Mouse (Mus musculus) lung, postnatal 0 days (tissue): ENCODE measurements around the gene Casp9. TPM values are rescaled to one million over a fixed set of nuclear protein-coding genes. Genes with fewer than 3 reads are reported as not detected.

Experiments used
- ATAC-seq: fragments of 200-750 bp; cut with Nextera tagmentation; 2 replicates; pipeline ENCODE4 v1.8.0; 2017; ENCODE audit warnings: moderate library complexity
- DNase-seq: peaks from one replicate; pipeline ENCODE4 v3.0.0-alpha.2; 2016; ENCODE audit warnings: low spot score
- H3K27ac ChIP-seq: fragments of 300-500 bp; sonication (generic); 2 replicates; pipeline ENCODE4 v1.5.1; 2014; ENCODE audit warnings: antibody characterized with exemption, mild to moderate bottlenecking, low read length, mixed read lengths
- H3K27me3 ChIP-seq: fragments of 300-500 bp; sonication (generic); replicated peaks from 2 replicates; pipeline ENCODE4 v1.6.1; 2014; ENCODE audit warnings: low read length, mixed read lengths; ENCODE audit not compliant: insufficient read depth
- H3K36me3 ChIP-seq: fragments of 300-500 bp; sonication (generic); 2 replicates; pipeline ENCODE4 v1.6.1; 2014; ENCODE audit warnings: low read length, mixed read lengths; ENCODE audit not compliant: insufficient read depth
- H3K4me1 ChIP-seq: fragments of 300-500 bp; sonication (generic); 2 replicates; pipeline ENCODE4 v1.6.1; 2014; ENCODE audit warnings: antibody characterized with exemption, low read depth, low read length, mixed read lengths; ENCODE audit not compliant: insufficient read depth
- H3K4me2 ChIP-seq: fragments of 300-500 bp; sonication (generic); replicated peaks from 2 replicates; pipeline ENCODE4 v1.6.1; 2014; ENCODE audit warnings: low read depth, mild to moderate bottlenecking, low read length, moderate library complexity, mixed read lengths
- H3K4me3 ChIP-seq: fragments of 300-500 bp; sonication (generic); 2 replicates; pipeline ENCODE4 v1.5.1; 2014; ENCODE audit warnings: low read depth, low read length
- H3K9ac ChIP-seq: fragments of 300-500 bp; sonication (generic); replicated peaks from 2 replicates; pipeline ENCODE4 v1.6.1; 2014; ENCODE audit warnings: low read depth, mild to moderate bottlenecking
- H3K9me3 ChIP-seq: fragments of 300-500 bp; sonication (generic); 2 replicates; pipeline ENCODE4 v1.6.1; 2016; ENCODE audit warnings: low read length, mixed read lengths
- CTCF ChIP-seq: IDR thresholded peaks from 2 replicates; pipeline ENCODE4 v1.5.1; 2016; ENCODE audit warnings: antibody characterized with exemption, mild to moderate bottlenecking
- EP300 ChIP-seq: IDR thresholded peaks from 2 replicates; pipeline ENCODE4 v1.6.1; 2016; ENCODE audit warnings: antibody characterized with exemption, mild to moderate bottlenecking, control low read depth
- WGBS: fragments of 180-500 bp; shearing (Covaris S2); extraction: QIAGEN DNeasy Blood & Tissue Kit; methylation state at CpG from one replicate; pipeline ENCODE4 v1.1.7; 2014; 5-methylcytosine and 5-hydroxymethylcytosine counted together
- polyA plus RNA-seq: library from polyadenylated mRNA; unstranded; fragments of >200 nt; fragmentation: Nextera tagmentation; extraction: Ambion mirVana; gene quantifications from 2 replicates; pipeline ENCODE4 v1.2.1, GENCODE M21; 2015

The Casp9 gene
- polyA plus RNA-seq, 1 experiment from 2014 or later, result 20.2 TPM

DNA sequence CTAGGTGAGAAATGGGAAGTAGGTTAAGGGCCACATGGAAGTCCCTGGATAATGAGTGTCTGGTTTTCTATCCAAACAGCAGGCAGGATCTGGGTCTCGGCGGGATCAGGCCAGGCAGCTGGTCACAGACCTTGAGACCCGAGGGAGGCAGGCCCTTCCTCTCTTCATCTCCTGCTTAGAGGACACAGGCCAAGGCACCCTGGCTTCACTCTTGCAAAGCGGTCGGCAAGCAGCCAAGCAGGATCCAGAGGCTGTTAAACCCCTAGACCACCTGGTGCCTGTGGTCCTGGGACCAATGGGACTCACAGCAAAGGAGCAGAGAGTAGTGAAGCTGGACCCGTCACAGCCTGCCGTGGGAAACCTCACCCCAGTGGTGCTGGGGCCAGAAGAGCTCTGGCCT lies 2.9 kb downstream of the Casp9 start:
- ATAC-seq (no peak), DNase-seq (no peak)
- TF ChIP-seq EP300, result no peak
- TF ChIP-seq CTCF, result no peak
- H3K9ac ChIP-seq, result no peak overlapping the region
- H3K27me3 ChIP-seq, result no peaks in the 10 kb centered on the region
- no peak overlapping the region for H3K4me2 ChIP-seq
- H3K9me3 ChIP-seq, result no peaks in the 10 kb centered on the region
- H3K4me3 ChIP-seq, result no peak overlapping the region
- H3K36me3 ChIP-seq, result peaks cover 5% of the 10 kb centered on the region; the same call in 1 of the 2 replicates
- H3K27ac ChIP-seq, result no peak overlapping the region
- WGBS, result 74% methylated on average over 7 of the region's 7 CpGs
- no peaks in the 10 kb centered on the region for H3K4me1 ChIP-seq

DNA sequence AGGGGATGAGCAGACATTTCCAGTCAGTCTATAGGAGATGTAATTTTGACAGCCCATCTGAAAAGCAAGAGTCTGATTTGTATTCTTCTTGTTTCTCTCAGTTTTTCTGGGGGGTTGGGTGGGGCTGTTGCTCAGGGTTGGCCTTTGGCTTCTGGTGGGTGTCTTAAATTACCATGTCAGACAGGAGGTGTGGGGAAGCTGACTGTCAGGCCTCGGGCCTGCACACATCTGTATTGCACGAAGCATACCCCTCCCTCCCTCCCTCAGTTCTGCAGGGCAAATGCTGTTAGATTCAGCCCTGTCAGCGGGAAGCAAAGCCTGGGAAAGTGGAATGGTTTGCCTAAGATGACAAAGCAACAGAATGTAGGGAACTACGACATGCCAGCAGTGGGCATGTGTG lies 3.5 kb downstream of the Casp9 start:
- Histone ChIP-seq H3K4me2 (no peak overlapping the region), H3K27ac (no peak overlapping the region), H3K4me3 (no peak overlapping the region), H3K27me3 (no peaks in the 10 kb centered on the region), H3K9me3 (no peaks in the 10 kb centered on the region), H3K4me1 (no peaks in the 10 kb centered on the region), H3K9ac (no peak overlapping the region), H3K36me3 (peaks cover 5% of the 10 kb centered on the region; the same call in 1 of the 2 replicates)
- 91% methylated on average over 4 of the region's 4 CpGs for WGBS
- TF ChIP-seq CTCF (no peak), EP300 (no peak)
- DNase-seq, result no peak
- ATAC-seq, result no peak

DNA sequence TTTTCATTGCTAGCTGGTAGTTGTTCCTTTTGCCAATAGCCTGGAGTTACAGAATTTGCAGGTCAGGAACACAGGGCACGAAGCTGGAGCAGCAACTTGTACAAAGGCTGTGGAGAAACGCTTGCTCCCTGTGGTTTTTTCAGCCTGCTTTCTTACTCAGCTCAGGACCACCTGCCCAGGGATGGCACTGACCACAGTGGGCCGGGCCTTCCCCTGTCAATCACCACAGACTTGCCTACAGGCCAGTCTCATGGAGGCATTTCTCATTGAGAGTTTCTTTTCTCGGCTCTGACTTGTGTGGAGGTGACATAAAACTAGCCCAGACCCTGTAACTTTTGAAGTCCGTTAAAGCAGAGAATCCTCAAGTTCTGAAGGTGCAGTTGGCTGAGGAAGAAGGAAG lies 4.1 kb downstream of the Casp9 start:
- 90% methylated on average over 5 of the region's 5 CpGs for WGBS
- Histone ChIP-seq H3K27ac (no peak overlapping the region), H3K9me3 (no peaks in the 10 kb centered on the region), H3K9ac (no peak overlapping the region), H3K4me3 (no peak overlapping the region), H3K4me1 (no peaks in the 10 kb centered on the region), H3K27me3 (no peaks in the 10 kb centered on the region), H3K36me3 (peaks cover 5% of the 10 kb centered on the region; the same call in 1 of the 2 replicates), H3K4me2 (no peak overlapping the region)
- ATAC-seq (no peak), DNase-seq (no peak)
- no peak for TF ChIP-seq EP300
- no peak for TF ChIP-seq CTCF

DNA sequence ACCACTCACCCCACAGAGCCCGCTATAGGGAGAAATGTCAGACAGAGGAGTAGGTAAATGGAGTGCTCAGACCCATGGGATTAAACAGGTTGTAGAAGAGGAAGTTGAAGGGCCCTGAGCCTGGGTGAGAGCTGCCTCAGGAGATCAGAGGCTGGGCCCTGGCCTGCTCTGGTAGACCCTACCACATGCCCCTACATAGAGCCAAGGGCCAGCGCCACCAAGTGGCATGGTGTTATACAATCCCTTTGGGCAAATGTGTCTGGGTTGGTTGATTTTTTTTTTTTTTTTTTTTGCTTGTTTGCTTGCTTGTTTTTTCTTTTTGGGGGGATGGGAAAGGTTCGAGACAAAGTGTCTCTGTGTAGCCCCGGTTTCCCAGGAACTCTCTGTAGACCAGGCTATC lies 10.7 kb downstream of the Casp9 start:
- H3K4me2 ChIP-seq, result no peak overlapping the region
- 90% methylated on average over 4 of the region's 4 CpGs for WGBS
- peaks cover 31% of the 10 kb centered on the region for H3K36me3 ChIP-seq
- H3K4me1 ChIP-seq, result no peaks in the 10 kb centered on the region
- H3K27ac ChIP-seq, result no peak overlapping the region
- DNase-seq (no peak), ATAC-seq (no peak)
- H3K4me3 ChIP-seq, result no peak overlapping the region
- peak; percentile 26 for TF ChIP-seq CTCF
- no peak for TF ChIP-seq EP300
- H3K9me3 ChIP-seq, result no peaks in the 10 kb centered on the region
- H3K9ac ChIP-seq, result no peak overlapping the region
- no peaks in the 10 kb centered on the region for H3K27me3 ChIP-seq

DNA sequence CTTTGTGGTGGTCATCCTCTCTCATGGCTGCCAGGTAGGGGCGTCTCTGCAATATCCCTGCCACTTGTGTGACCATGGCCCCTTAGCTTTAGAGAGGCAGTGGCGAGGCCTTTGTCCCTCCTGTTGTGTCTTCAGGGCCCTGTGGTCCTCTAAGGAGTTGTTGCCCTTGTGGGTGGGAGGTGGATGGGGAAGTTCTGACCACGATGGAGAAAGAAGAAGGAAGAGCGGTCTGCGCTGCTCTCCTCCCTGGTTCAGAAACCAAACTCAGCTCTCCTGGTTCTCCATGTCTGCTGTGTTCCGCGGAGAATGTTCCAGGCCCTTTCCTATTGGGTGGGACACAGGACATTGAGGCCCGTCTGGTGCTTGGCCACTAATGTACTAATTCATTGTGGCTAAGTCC lies 12.5 kb downstream of the Casp9 start:
- Histone ChIP-seq H3K27ac (no peak overlapping the region), H3K4me1 (no peaks in the 10 kb centered on the region), H3K9me3 (no peaks in the 10 kb centered on the region), H3K27me3 (no peaks in the 10 kb centered on the region), H3K36me3 (peaks cover 44% of the 10 kb centered on the region), H3K4me3 (no peak overlapping the region), H3K9ac (no peak overlapping the region), H3K4me2 (no peak overlapping the region)
- no peak for TF ChIP-seq CTCF
- TF ChIP-seq EP300, result no peak
- DNase-seq (no peak), ATAC-seq (no peak)
- 91% methylated on average over 8 of the region's 8 CpGs for WGBS

DNA sequence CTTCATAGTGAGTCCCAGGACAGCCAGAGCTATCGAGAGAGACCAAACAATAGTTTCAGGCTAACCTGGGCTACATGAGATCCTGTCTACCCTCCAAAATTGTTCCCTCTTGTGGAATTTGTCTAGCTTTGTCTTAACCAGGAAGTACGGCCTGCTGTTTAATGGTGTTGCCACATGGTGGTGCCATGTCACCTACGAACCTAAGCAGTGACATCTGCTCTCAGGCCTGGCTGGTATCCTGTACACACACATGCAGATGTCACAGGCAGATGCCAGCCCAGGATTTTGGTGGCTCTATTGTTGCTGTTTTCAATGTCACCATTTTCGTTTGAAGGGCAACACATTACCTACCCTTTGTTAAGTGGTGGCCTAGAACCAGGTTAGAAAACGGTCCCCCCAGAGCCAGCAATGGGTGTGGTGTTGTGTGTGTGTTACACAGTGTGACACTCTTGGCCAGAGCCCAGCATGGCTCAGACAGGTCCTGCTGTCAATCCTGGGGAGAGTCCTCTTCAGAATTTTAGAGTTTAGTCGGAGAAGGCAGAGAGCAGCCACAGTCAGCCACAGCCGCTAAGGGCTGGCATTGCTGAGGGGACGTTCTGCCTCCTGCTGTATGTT lies 16.5 kb downstream of the Casp9 start:
- Histone ChIP-seq H3K4me1 (no peaks in the 10 kb centered on the region), H3K9ac (no peak overlapping the region), H3K27ac (no peak overlapping the region), H3K9me3 (no peaks in the 10 kb centered on the region), H3K27me3 (no peaks in the 10 kb centered on the region), H3K4me2 (no peak overlapping the region), H3K36me3 (peaks cover 67% of the 10 kb centered on the region), H3K4me3 (no peak overlapping the region)
- TF ChIP-seq EP300, result no peak
- peak; percentile 75 for TF ChIP-seq CTCF
- ATAC-seq, result 0 out of 2 replicates have a peak, but pooled peaks have one; percentile 37
- DNase-seq, result peak; percentile 27
- 78% methylated on average over 8 of the region's 8 CpGs for WGBS

DNA sequence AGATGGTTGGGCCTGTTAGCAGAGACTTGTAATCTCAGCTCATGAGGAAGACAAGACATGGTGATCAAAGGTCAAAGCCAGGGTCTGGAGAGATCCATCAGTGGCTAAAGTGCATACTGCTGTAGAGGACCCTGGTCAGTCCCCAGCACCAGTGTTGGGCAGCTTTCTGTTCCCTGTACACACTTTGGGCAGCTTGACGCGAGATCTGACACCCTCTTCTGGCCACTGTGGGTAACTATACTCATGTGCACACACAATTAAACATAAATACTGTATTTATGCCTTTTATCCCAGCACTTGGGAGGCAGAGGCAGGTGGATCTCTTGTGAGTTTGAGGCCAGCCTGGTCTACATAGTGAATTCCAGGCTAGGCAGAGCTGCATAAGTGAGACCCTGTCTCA lies 17.6 kb downstream of the Casp9 start:
- Histone ChIP-seq H3K9me3 (no peaks in the 10 kb centered on the region), H3K27ac (no peak overlapping the region), H3K4me2 (no peak overlapping the region), H3K36me3 (peaks cover 59% of the 10 kb centered on the region), H3K4me3 (no peak overlapping the region), H3K4me1 (no peaks in the 10 kb centered on the region), H3K27me3 (no peaks in the 10 kb centered on the region), H3K9ac (no peak overlapping the region)
- DNase-seq, result no peak
- no peak for ATAC-seq
- WGBS, result 94% methylated on average over 2 of the region's 2 CpGs
- TF ChIP-seq CTCF, result no peak
- TF ChIP-seq EP300, result no peak
